In genomic region chr4:129985671-129986441, GRCm38 (mm10) we compare ENCODE assay signal across 8 mouse cellular contexts. TPM values are rescaled to one million over a fixed set of nuclear protein-coding genes. Genes with fewer than 3 reads are reported as not detected.
A peak's percentile ranks its signal among the peaks of the same experiment; 100 is the strongest.
DNase-seq lines count a peak whose midpoint lies in the region; ATAC-seq lines count a peak whose summit lies in the region.

No protein-coding gene starts in this region.

- peak overlapping the region; percentile 66 for H3K9ac ChIP-seq in kidney, embryonic 15.5 days
- H3K9ac ChIP-seq in liver, embryonic 12.5 days = no peak overlapping the region
- H3K9ac ChIP-seq in neural tube, embryonic 11.5 days (ENCODE audit: low read length) = peak overlapping the region; percentile 69

- ATAC-seq in kidney, embryonic 15.5 days (replicated peaks; ENCODE audit: low FRiP score) = no peak
- no peak for ATAC-seq in liver, embryonic 12.5 days
- peak; percentile 13; the same call in 1 of the 2 replicates for ATAC-seq in neural tube, embryonic 11.5 days (ENCODE audit: insufficient read depth, low FRiP score, low TSS enrichment)

- no peaks in the 10 kb centered on the region for H3K36me3 ChIP-seq in heart, embryonic 10.5 days
- H3K36me3 ChIP-seq in kidney, embryonic 15.5 days = no peaks in the 10 kb centered on the region
- no peaks in the 10 kb centered on the region for H3K36me3 ChIP-seq in liver, embryonic 12.5 days
- H3K36me3 ChIP-seq in neural tube, embryonic 11.5 days (ENCODE audit: control insufficient read depth, insufficient read depth, low read length) = no peaks in the 10 kb centered on the region

- H3K4me3 ChIP-seq in heart, embryonic 10.5 days = peak overlapping the region; percentile 72
- H3K4me3 ChIP-seq in kidney, embryonic 15.5 days (replicated peaks) = peak overlapping the region; percentile 65
- H3K4me3 ChIP-seq in liver, embryonic 12.5 days = peak overlapping the region; percentile 50
- H3K4me3 ChIP-seq in neural tube, embryonic 11.5 days (ENCODE audit: low read depth, low read length) = peak overlapping the region; percentile 72

- peaks cover 96% of the 10 kb centered on the region for H3K27me3 ChIP-seq in heart, embryonic 10.5 days (ENCODE audit: insufficient read depth, poor library complexity, severe bottlenecking)
- H3K27me3 ChIP-seq in kidney, embryonic 15.5 days = peaks cover 83% of the 10 kb centered on the region
- peaks cover 99% of the 10 kb centered on the region for H3K27me3 ChIP-seq in liver, embryonic 12.5 days (replicated peaks)
- H3K27me3 ChIP-seq in neural tube, embryonic 11.5 days (ENCODE audit: control insufficient read depth, insufficient read depth, low read length) = peaks cover 51% of the 10 kb centered on the region

- DNase-seq in heart, adult 18-20 months = peak; percentile 34 to 51
- no peak for DNase-seq in heart, postnatal 25 days (ENCODE audit: low spot score)
- DNase-seq in cerebellum, postnatal 4 days (ENCODE audit: low spot score in 2 of 2) = peak; percentile 90 to 95
- DNase-seq in heart, embryonic 10.5 days (ENCODE audit: low spot score) = no peak
- peak; percentile 87 for DNase-seq in neural tube, embryonic 11.5 days (ENCODE audit: low spot score)
- DNase-seq in testis, postnatal 14 days (ENCODE audit: low spot score) = peak; percentile 68

- H3K27ac ChIP-seq in heart, embryonic 10.5 days = peak overlapping the region; percentile 73; the same call in 1 of the 2 replicates
- H3K27ac ChIP-seq in kidney, embryonic 15.5 days = no peak overlapping the region
- H3K27ac ChIP-seq in liver, embryonic 12.5 days = no peak overlapping the region
- no peak overlapping the region for H3K27ac ChIP-seq in neural tube, embryonic 11.5 days (ENCODE audit: low read depth, low read length)

- H3K9me3 ChIP-seq in heart, embryonic 10.5 days = no peaks in the 10 kb centered on the region
- no peaks in the 10 kb centered on the region for H3K9me3 ChIP-seq in kidney, embryonic 15.5 days (replicated peaks)
- no peaks in the 10 kb centered on the region for H3K9me3 ChIP-seq in liver, embryonic 12.5 days (replicated peaks)
- no peaks in the 10 kb centered on the region for H3K9me3 ChIP-seq in neural tube, embryonic 11.5 days (ENCODE audit: control insufficient read depth, low read length)

- WGBS in heart, embryonic 10.5 days = under 1% methylated on average over 58 of the region's 58 CpGs
- 1% methylated on average over 58 of the region's 58 CpGs for WGBS in kidney, embryonic 15.5 days
- 2% methylated on average over 57 of the region's 58 CpGs for WGBS in liver, embryonic 12.5 days (ENCODE audit: insufficient replicate concordance)
- WGBS in neural tube, embryonic 11.5 days = under 1% methylated on average over 56 of the region's 58 CpGs

- intact Hi-C loops in heart, postnatal 25 days (cut with DNase I) = no loop called here

- H3K4me2 ChIP-seq in kidney, embryonic 15.5 days = peak overlapping the region; percentile 99
- peak overlapping the region; percentile 68 for H3K4me2 ChIP-seq in liver, embryonic 12.5 days
- H3K4me2 ChIP-seq in neural tube, embryonic 11.5 days (ENCODE audit: low read depth) = peak overlapping the region; percentile 98

- H3K4me1 ChIP-seq in heart, embryonic 10.5 days = peaks cover 63% of the 10 kb centered on the region
- peaks cover 72% of the 10 kb centered on the region for H3K4me1 ChIP-seq in kidney, embryonic 15.5 days
- peaks cover 19% of the 10 kb centered on the region for H3K4me1 ChIP-seq in liver, embryonic 12.5 days
- H3K4me1 ChIP-seq in neural tube, embryonic 11.5 days (ENCODE audit: control insufficient read depth, insufficient read depth, low read length) = peaks cover 33% of the 10 kb centered on the region

RNA-seq across cellular contexts. Expression of gene Adgrb2, which starts 1.2 kb away (rescaled TPM):
- total RNA-seq in heart, adult 18-20 months (2021) = 1 to 10 TPM; 2.1 to 2.4 TPM
- 1 to 10 TPM; 2.3 to 2.6 TPM for total RNA-seq in heart, postnatal 25 days (2021)
- 1.2 and 3.1 TPM in 2 replicates for polyA plus RNA-seq in heart, embryonic 10.5 days (2016; fragmentation: Nextera tagmentation; extraction: Ambion mirVana)
- 1.8 and 2.3 TPM in 2 replicates for polyA plus RNA-seq in kidney, embryonic 15.5 days (2015; fragmentation: Nextera tagmentation; extraction: Ambion mirVana)
- polyA plus RNA-seq in liver, embryonic 12.5 days (2016; fragmentation: Nextera tagmentation; extraction: Ambion mirVana) = 0.17 and 0.92 TPM in 2 replicates
- 2.5 and 2.8 TPM in 2 replicates for polyA plus RNA-seq in neural tube, embryonic 11.5 days (2014; fragmentation: Nextera tagmentation; extraction: Ambion mirVana)

RNA-seq across cellular contexts. Expression of gene Spocd1, which starts 56.8 kb away (rescaled TPM):
- not detected for total RNA-seq in heart, adult 18-20 months (2021)
- under 1 TPM in 1 of 2 experiments, not detected in 1; 0.08 TPM for total RNA-seq in heart, postnatal 25 days (2021)
- polyA plus RNA-seq in heart, embryonic 10.5 days (2016; fragmentation: Nextera tagmentation; extraction: Ambion mirVana) = 0.46 and 0.59 TPM in 2 replicates
- polyA plus RNA-seq in kidney, embryonic 15.5 days (2015; fragmentation: Nextera tagmentation; extraction: Ambion mirVana) = not detected in 2 replicates
- polyA plus RNA-seq in liver, embryonic 12.5 days (2016; fragmentation: Nextera tagmentation; extraction: Ambion mirVana) = 0.04 TPM in 2 replicates
- polyA plus RNA-seq in neural tube, embryonic 11.5 days (2014; fragmentation: Nextera tagmentation; extraction: Ambion mirVana) = not detected in 2 replicates

Comparison
In these comparisons a context has a peak if more than half of its experiments do, and no peak if none do; other contexts are left out.
1. DNase-seq: peak in heart, adult 18-20 months (2 of 2), cerebellum, postnatal 4 days (2 of 2), neural tube, embryonic 11.5 days (single experiment) and testis, postnatal 14 days (single experiment); none in heart, postnatal 25 days (single experiment) and heart, embryonic 10.5 days (single experiment).
2. Peak in every context shown above with its lines, with median percentiles within 50 percentile points of each other: H3K4me3 ChIP-seq and H3K4me2 ChIP-seq.